Mouse (Mus musculus): ENCODE results near the gene Gm11939. TPM values are rescaled to one million over a fixed set of nuclear protein-coding genes. Genes with fewer than 3 reads are reported as not detected.

The Gm11939 gene
- total and polyA plus RNA-seq, 3 experiments, result not detected

Other genes starting within 250 kb of the Gm11939 start
Only the 30 nearest of the 35 such genes appear.
- gene Krt26, start 221.5 kb downstream of the Gm11939 start, total RNA-seq (2021), result not detected
- not detected in 2 replicates for gene Krt26, start 221.5 kb downstream of the Gm11939 start, polyA plus RNA-seq (2012; rRNA removed)
- not detected for gene Krt27, start 208.4 kb downstream of the Gm11939 start, total RNA-seq (2021)
- gene Krt27, start 208.4 kb downstream of the Gm11939 start, polyA plus RNA-seq (2012; rRNA removed), result not detected in 2 replicates
- gene Krt28, start 184.6 kb downstream of the Gm11939 start, total RNA-seq (2021), result not detected
- gene Krt28, start 184.6 kb downstream of the Gm11939 start, polyA plus RNA-seq (2012; rRNA removed), result not detected in 2 replicates
- 1 to 10 TPM; 5.5 to 5.8 TPM for gene Krt10, start 170.1 kb downstream of the Gm11939 start, total RNA-seq (2021)
- 0.43 and 0.56 TPM in 2 replicates for gene Krt10, start 170.1 kb downstream of the Gm11939 start, polyA plus RNA-seq (2012; rRNA removed)
- gene Krt12, start 137.2 kb downstream of the Gm11939 start, total RNA-seq (2021), result not detected
- not detected in 2 replicates for gene Krt12, start 137.2 kb downstream of the Gm11939 start, polyA plus RNA-seq (2012; rRNA removed)
- under 1 TPM; 0.14 to 0.20 TPM for gene Krt20, start 121.3 kb downstream of the Gm11939 start, total RNA-seq (2021)
- gene Krt20, start 121.3 kb downstream of the Gm11939 start, polyA plus RNA-seq (2012; rRNA removed), result not detected in 2 replicates
- gene Krt23, start 66.3 kb downstream of the Gm11939 start, total RNA-seq (2021), result not detected
- gene Krt23, start 66.3 kb downstream of the Gm11939 start, polyA plus RNA-seq (2012; rRNA removed), result 0.12 TPM in 1 of 2 replicates, not detected in the other
- not detected for gene Krt39, start 38.1 kb downstream of the Gm11939 start, total RNA-seq (2021)
- gene Krt39, start 38.1 kb downstream of the Gm11939 start, polyA plus RNA-seq (2012; rRNA removed), result not detected in 2 replicates
- gene Krt40, start 16.3 kb downstream of the Gm11939 start, total RNA-seq (2021), result not detected
- not detected in 2 replicates for gene Krt40, start 16.3 kb downstream of the Gm11939 start, polyA plus RNA-seq (2012; rRNA removed)
- not detected for gene Krtap3-3, start 8.6 kb downstream of the Gm11939 start, total RNA-seq (2021)
- gene Krtap3-3, start 8.6 kb downstream of the Gm11939 start, polyA plus RNA-seq (2012; rRNA removed), result not detected in 2 replicates
- gene Krtap3-2, start 2.6 kb downstream of the Gm11939 start, total RNA-seq (2021), result not detected
- not detected in 2 replicates for gene Krtap3-2, start 2.6 kb downstream of the Gm11939 start, polyA plus RNA-seq (2012; rRNA removed)
- not detected for gene Krtap3-1, start 7.2 kb upstream of the Gm11939 start, total RNA-seq (2021)
- gene Krtap3-1, start 7.2 kb upstream of the Gm11939 start, polyA plus RNA-seq (2012; rRNA removed), result not detected in 2 replicates
- gene Krtap1-5, start 21.6 kb upstream of the Gm11939 start, total RNA-seq (2021), result not detected
- gene Krtap1-5, start 21.6 kb upstream of the Gm11939 start, polyA plus RNA-seq (2012; rRNA removed), result not detected in 2 replicates
- not detected for gene Krtap1-4, start 24.2 kb upstream of the Gm11939 start, total RNA-seq (2021)
- not detected in 2 replicates for gene Krtap1-4, start 24.2 kb upstream of the Gm11939 start, polyA plus RNA-seq (2012; rRNA removed)
- gene Krtap1-3, start 31.9 kb upstream of the Gm11939 start, total RNA-seq (2021), result not detected
- gene Krtap1-3, start 31.9 kb upstream of the Gm11939 start, polyA plus RNA-seq (2012; rRNA removed), result not detected in 2 replicates
- gene Krtap9-3, start 38.6 kb upstream of the Gm11939 start, total RNA-seq (2021), result not detected
- gene Krtap9-3, start 38.6 kb upstream of the Gm11939 start, polyA plus RNA-seq (2012; rRNA removed), result not detected in 2 replicates
- not detected for gene Gm11938, start 43.8 kb upstream of the Gm11939 start, total RNA-seq (2021)
- not detected in 2 replicates for gene Gm11938, start 43.8 kb upstream of the Gm11939 start, polyA plus RNA-seq (2012; rRNA removed)
- gene Gm11937, start 50.7 kb upstream of the Gm11939 start, total RNA-seq (2021), result not detected
- not detected in 2 replicates for gene Gm11937, start 50.7 kb upstream of the Gm11939 start, polyA plus RNA-seq (2012; rRNA removed)
- not detected for gene Krtap2-4, start 55.4 kb upstream of the Gm11939 start, total RNA-seq (2021)
- gene Krtap2-4, start 55.4 kb upstream of the Gm11939 start, polyA plus RNA-seq (2012; rRNA removed), result not detected in 2 replicates
- gene Gm11562, start 61.0 kb upstream of the Gm11939 start, total RNA-seq (2021), result not detected
- gene Gm11562, start 61.0 kb upstream of the Gm11939 start, polyA plus RNA-seq (2012; rRNA removed), result not detected in 2 replicates
- gene Krtap4-1, start 68.8 kb upstream of the Gm11939 start, total RNA-seq (2021), result not detected
- gene Krtap4-1, start 68.8 kb upstream of the Gm11939 start, polyA plus RNA-seq (2012; rRNA removed), result not detected in 2 replicates
- gene Krtap4-2, start 75.6 kb upstream of the Gm11939 start, total RNA-seq (2021), result not detected
- not detected in 2 replicates for gene Krtap4-2, start 75.6 kb upstream of the Gm11939 start, polyA plus RNA-seq (2012; rRNA removed)
- gene Krtap4-7, start 84.6 kb upstream of the Gm11939 start, total RNA-seq (2021), result not detected
- gene Krtap4-7, start 84.6 kb upstream of the Gm11939 start, polyA plus RNA-seq (2012; rRNA removed), result not detected in 2 replicates
- not detected for gene Gm11555, start 90.8 kb upstream of the Gm11939 start, total RNA-seq (2021)
- gene Gm11555, start 90.8 kb upstream of the Gm11939 start, polyA plus RNA-seq (2012; rRNA removed), result not detected in 2 replicates
- not detected for gene Gm11563, start 99.5 kb upstream of the Gm11939 start, total RNA-seq (2021)
- gene Gm11563, start 99.5 kb upstream of the Gm11939 start, polyA plus RNA-seq (2012; rRNA removed), result not detected in 2 replicates
- not detected for gene Krtap4-6, start 106.5 kb upstream of the Gm11939 start, total RNA-seq (2021)
- not detected in 2 replicates for gene Krtap4-6, start 106.5 kb upstream of the Gm11939 start, polyA plus RNA-seq (2012; rRNA removed)
- gene Gm14190, start 131.3 kb upstream of the Gm11939 start, total RNA-seq (2021), result not detected
- not detected in 2 replicates for gene Gm14190, start 131.3 kb upstream of the Gm11939 start, polyA plus RNA-seq (2012; rRNA removed)
- gene Gm14180, start 174.8 kb upstream of the Gm11939 start, total RNA-seq (2021), result not detected
- not detected in 2 replicates for gene Gm14180, start 174.8 kb upstream of the Gm11939 start, polyA plus RNA-seq (2012; rRNA removed)
- not detected for gene Gm11595, start 213.4 kb upstream of the Gm11939 start, total RNA-seq (2021)
- gene Gm11595, start 213.4 kb upstream of the Gm11939 start, polyA plus RNA-seq (2012; rRNA removed), result not detected in 2 replicates
- not detected for gene Krtap4-8, start 221.2 kb upstream of the Gm11939 start, total RNA-seq (2021)
- not detected in 2 replicates for gene Krtap4-8, start 221.2 kb upstream of the Gm11939 start, polyA plus RNA-seq (2012; rRNA removed)